ENCODE assay signal across 8 mouse cellular contexts in genomic region chr5:88862163-88862562, GRCm38 (mm10). TPM values are rescaled to one million over a fixed set of nuclear protein-coding genes. Genes with fewer than 3 reads are reported as not detected.
A peak's percentile ranks its signal among the peaks of the same experiment; 100 is the strongest.
DNase-seq lines count a peak whose midpoint lies in the region; ATAC-seq and TF ChIP-seq lines count a peak whose summit lies in the region.
"Had no signal": no experiment of that assay in that cellular context is flagged by ENCODE, and none has a peak within 500 bp of the region (broad histone marks: within the 10 kb centered on the region; RNA-seq: fewer than 3 reads in every experiment).

No protein-coding gene starts in this region.

- DNase-seq in left cerebral cortex, adult 2 months (ENCODE audit: extremely low spot score in 1 of 2, low spot score in 2 of 2), result no peak
- no peak for DNase-seq in left cerebral cortex, postnatal 14 days (ENCODE audit: low spot score in 2 of 2)
- peak; percentile 28 for DNase-seq in MEL (ENCODE audit: low read depth, low spot score)
- DNase-seq in c-Kit-negative CD71-positive TER-119-positive erythroid progenitor cells, embryonic 14.5 days (ENCODE audit: low read depth, low spot score), result peak; percentile 1
- DNase-seq in liver, embryonic 14.5 days (ENCODE audit: low read depth in 3 of 3, low spot score in 3 of 3), result no peak
- DNase-seq in frontal cortex, postnatal 25 days (ENCODE audit: low spot score in 2 of 2), result no peak

- peak; percentile 13 for TF ChIP-seq RAD21 in MEL (IDR thresholded peaks at IDR 0.05; ENCODE audit: low read depth, low read length)

- H3K4me1 ChIP-seq in MEL (ENCODE audit: control insufficient read depth in 1 of 2, insufficient read depth in 2 of 2, low read length in 2 of 2), result no peaks in the 10 kb centered on the region
- no peaks in the 10 kb centered on the region for H3K4me1 ChIP-seq in liver, embryonic 14.5 days (replicated peaks; ENCODE audit: control insufficient read depth in 2 of 2, insufficient read depth in 2 of 2, low read length in 1 of 2)
- H3K4me1 ChIP-seq in neural tube, embryonic 15.5 days, result no peaks in the 10 kb centered on the region

- no peak for ATAC-seq in liver, embryonic 14.5 days (ENCODE audit: insufficient read depth)
- no peak for ATAC-seq in neural tube, embryonic 15.5 days (ENCODE audit: low FRiP score)

- H3K27me3 ChIP-seq in MEL (ENCODE audit: control insufficient read depth in 1 of 2, insufficient read depth in 2 of 2, low read length in 2 of 2), result no peaks in the 10 kb centered on the region
- H3K27me3 ChIP-seq in liver, embryonic 14.5 days (ENCODE audit: control insufficient read depth, insufficient read depth, low read length), result no peaks in the 10 kb centered on the region
- H3K27me3 ChIP-seq in neural tube, embryonic 15.5 days (replicated peaks), result no peaks in the 10 kb centered on the region

- no peak for TF ChIP-seq EP300 in MEL (IDR thresholded peaks at IDR 0.05; ENCODE audit: low read depth in 1 of 2, low read length in 2 of 2)
- no peak for TF ChIP-seq EP300 in liver, embryonic 14.5 days (IDR thresholded peaks at IDR 0.05; ENCODE audit: low read depth)

- H3K36me3 ChIP-seq in MEL (ENCODE audit: control insufficient read depth in 1 of 2, insufficient read depth in 2 of 2, low read length in 2 of 2), result no peaks in the 10 kb centered on the region
- H3K36me3 ChIP-seq in liver, embryonic 14.5 days (replicated peaks; ENCODE audit: control insufficient read depth, insufficient read depth, low read depth), result no peaks in the 10 kb centered on the region
- H3K36me3 ChIP-seq in neural tube, embryonic 15.5 days, result no peaks in the 10 kb centered on the region

- no peak overlapping the region for H3K9ac ChIP-seq in MEL (ENCODE audit: control insufficient read depth, low read depth, low read length, poor library complexity, severe bottlenecking)
- no peak overlapping the region for H3K9ac ChIP-seq in liver, embryonic 14.5 days (replicated peaks)
- H3K9ac ChIP-seq in neural tube, embryonic 15.5 days (replicated peaks), result no peak overlapping the region

- no peak overlapping the region for H3K4me2 ChIP-seq in liver, embryonic 14.5 days (ENCODE audit: low read depth)
- H3K4me2 ChIP-seq in neural tube, embryonic 15.5 days, result no peak overlapping the region

- TF ChIP-seq POLR2A in MEL (IDR thresholded peaks at IDR 0.05; ENCODE audit: control insufficient read depth in 1 of 2, insufficient read depth in 1 of 2, low read depth in 1 of 2, low read length in 2 of 2, poor library complexity in 1 of 2), result no peak

- no peaks in the 10 kb centered on the region for H3K9me3 ChIP-seq in MEL (replicated peaks; ENCODE audit: insufficient read depth, low read length)
- H3K9me3 ChIP-seq in liver, embryonic 14.5 days (ENCODE audit: control insufficient read depth, low read length), result no peaks in the 10 kb centered on the region
- H3K9me3 ChIP-seq in neural tube, embryonic 15.5 days (replicated peaks), result no peaks in the 10 kb centered on the region

- peak; percentile 54 for TF ChIP-seq CTCF in left cerebral cortex, adult 2 months (IDR thresholded peaks at IDR 0.05)
- peak; percentile 48 to 67 (median 50) for TF ChIP-seq CTCF in MEL (IDR thresholded peaks at IDR 0.05 in 2 of 3, conservative IDR thresholded peaks at IDR 0.05 in 1 of 3; ENCODE audit: control insufficient read depth in 1 of 3, insufficient read depth in 1 of 3, low read depth in 2 of 3, low read length in 3 of 3, poor library complexity in 1 of 3, severe bottlenecking in 1 of 3)
- peak; percentile 67 for TF ChIP-seq CTCF in liver, embryonic 14.5 days (IDR thresholded peaks at IDR 0.05; ENCODE audit: low read depth)

- no peak overlapping the region for H3K27ac ChIP-seq in left cerebral cortex, adult 2 months
- H3K27ac ChIP-seq in MEL (ENCODE audit: control insufficient read depth, low read depth, low read length), result no peak overlapping the region
- H3K27ac ChIP-seq in liver, embryonic 14.5 days, result no peak overlapping the region
- no peak overlapping the region for H3K27ac ChIP-seq in neural tube, embryonic 15.5 days (replicated peaks)
- H3K27ac ChIP-seq: macrophage had no signal

- intact Hi-C loops in left cerebral cortex, adult 2 months (cut with DNase I), result loop anchor here (5.0 kb wide), 1 partner anchor 520 kb away; no protein-coding TSS in a partner anchor
- intact Hi-C loops in left cerebral cortex, postnatal 14 days (cut with DNase I), result no loop called here

- 57% methylated on average over 3 of the region's 3 CpGs for WGBS in liver, embryonic 14.5 days (ENCODE audit: insufficient replicate concordance)
- 76% methylated on average over 3 of the region's 3 CpGs for WGBS in neural tube, embryonic 15.5 days

- no peaks in the 10 kb centered on the region for H3K79me2 ChIP-seq in MEL (ENCODE audit: control insufficient read depth, insufficient read depth, low read length, poor library complexity)

- no peak overlapping the region for H3K4me3 ChIP-seq in left cerebral cortex, adult 2 months
- no peak overlapping the region for H3K4me3 ChIP-seq in MEL (ENCODE audit: control insufficient read depth in 1 of 2, insufficient read depth in 1 of 2, low read depth in 2 of 2, low read length in 2 of 2)
- H3K4me3 ChIP-seq in liver, embryonic 14.5 days (ENCODE audit: insufficient read depth in 1 of 2, low read depth in 2 of 2, low read length in 2 of 2), result no peak overlapping the region
- no peak overlapping the region for H3K4me3 ChIP-seq in neural tube, embryonic 15.5 days (replicated peaks)

TF ChIP-seq in MEL, 35 proteins besides CTCF, POLR2A, EP300 and RAD21:
- TF ChIP-seq POLR2AphosphoS2 (IDR thresholded peaks at IDR 0.05; ENCODE audit: low read length) (no peak), SMC3 (IDR thresholded peaks at IDR 0.05; ENCODE audit: low read depth, low read length) (peak; percentile 50)

RNA-seq across cellular contexts. Expression of gene Slc4a4, which starts 24.5 kb away (rescaled TPM):
- 100 to 1,000 TPM; 104 to 119 TPM for total RNA-seq in left cerebral cortex, adult 2 months (2021)
- 100 to 1,000 TPM; 110 to 122 TPM for total RNA-seq in left cerebral cortex, postnatal 14 days (2021)
- not detected in 2 replicates for total RNA-seq in MEL (2012; rRNA removed)
- polyA plus RNA-seq in MEL (2012; ENCODE audit: insufficient read depth in 1 of 2, insufficient read length in 2 of 2, low read depth in 1 of 2, low replicate concordance in 2 of 2, missing spikeins in 1 of 2), result not detected
- polyA plus RNA-seq in liver, embryonic 14.5 days (2012; rRNA removed), result 0.44 and 0.57 TPM in 2 replicates
- 0.50 and 0.61 TPM in 2 replicates for polyA plus RNA-seq in liver, embryonic 14.5 days (2014; fragmentation: Nextera tagmentation; extraction: Ambion mirVana)
- 12.2 and 13.4 TPM in 2 replicates for polyA plus RNA-seq in neural tube, embryonic 15.5 days (2015; fragmentation: Nextera tagmentation; extraction: Ambion mirVana)
- polyA plus RNA-seq: macrophage had no signal

Comparison
In these comparisons a context has a peak if more than half of its experiments do, and no peak if none do; other contexts are left out.
1. DNase-seq: peak in MEL (single experiment) and c-Kit-negative CD71-positive TER-119-positive erythroid progenitor cells, embryonic 14.5 days (single experiment); none in left cerebral cortex, adult 2 months (0 of 2), left cerebral cortex, postnatal 14 days (0 of 2), liver, embryonic 14.5 days (0 of 3) and frontal cortex, postnatal 25 days (0 of 2).
2. RNA of gene Slc4a4, which starts 24.5 kb away (total RNA-seq): 110 to 122 TPM in left cerebral cortex, postnatal 14 days and 104 to 119 TPM in left cerebral cortex, adult 2 months; not detected in MEL; every median in the first group is over 100 times any median in the second.
3. Peak in every context shown above with its lines, with median percentiles within 50 percentile points of each other: CTCF ChIP-seq.